ENCODE assay signal across 12 mouse cellular contexts in the genomic region with DNA sequence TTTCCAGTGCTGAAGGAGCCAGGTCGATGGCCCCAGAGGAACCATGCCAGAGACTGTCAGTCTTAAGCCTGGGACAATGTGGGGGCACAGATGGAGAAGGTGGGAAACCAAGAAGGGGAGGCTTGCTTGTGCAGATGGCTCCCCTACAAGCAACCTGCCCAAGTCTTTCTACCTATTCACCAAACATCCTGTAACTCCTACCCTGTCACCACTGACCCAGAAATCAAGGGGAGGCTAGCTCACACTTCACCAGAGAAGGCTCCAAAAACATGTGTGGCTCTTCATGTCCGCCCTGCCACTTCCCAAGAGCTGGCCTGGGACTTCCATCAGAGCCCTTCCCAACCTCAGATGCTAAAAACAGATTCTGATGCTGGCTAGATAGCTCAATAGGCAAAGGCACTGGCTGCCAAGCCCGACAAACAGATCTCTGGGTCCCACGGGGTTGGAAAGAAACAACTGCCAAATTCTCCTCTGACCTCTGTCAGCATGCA. TPM values are rescaled to one million over a fixed set of nuclear protein-coding genes. Genes with fewer than 3 reads are reported as not detected.
DNase-seq lines count a peak whose midpoint lies in the region; ATAC-seq and TF ChIP-seq lines count a peak whose summit lies in the region.
"Had no signal": no experiment of that assay in that cellular context is flagged by ENCODE, and none has a peak within 500 bp of the region (broad histone marks: within the 10 kb centered on the region; RNA-seq: fewer than 3 reads in every experiment).

No protein-coding gene starts in this region.

- no peak for DNase-seq in heart, adult 8-10 months (ENCODE audit: low spot score)
- DNase-seq in NIH3T3 (ENCODE audit: low read depth): peak; percentile 39
- peak; percentile 68 for DNase-seq in brain, embryonic 14.5 days (ENCODE audit: low read depth)
- peak; percentile 61 to 64 for DNase-seq in cerebellum, postnatal 36 days
- no peak for DNase-seq in layer of hippocampus, postnatal 25 days (ENCODE audit: extremely low spot score in 1 of 2, low spot score in 1 of 2)

- no peaks in the 10 kb centered on the region for H3K27me3 ChIP-seq in heart, embryonic 15.5 days
- H3K27me3 ChIP-seq: intestine, embryonic 15.5 days; megakaryocyte, embryonic 14.5 days had no signal

- H3K9ac ChIP-seq in heart, embryonic 15.5 days: no peak overlapping the region
- H3K9ac ChIP-seq: intestine, embryonic 15.5 days had no signal

- no peak overlapping the region for H3K4me3 ChIP-seq in heart, embryonic 15.5 days
- H3K4me3 ChIP-seq: erythroblast, embryonic 14.5 days; intestine, embryonic 15.5 days; megakaryocyte, embryonic 14.5 days; myocyte had no signal

- ATAC-seq in heart, embryonic 15.5 days (replicated peaks; ENCODE audit: insufficient number of reproducible peaks, insufficient read depth, low FRiP score, low read depth): no peak
- no peak for ATAC-seq in erythroblast, adult 5-6 weeks (replicated peaks; ENCODE audit: low FRiP score, poor library complexity, severe bottlenecking)
- ATAC-seq: intestine, embryonic 15.5 days had no signal

- 0 out of 2 replicates have a peak overlapping the region, but pooled peaks have one; percentile 10 for H3K27ac ChIP-seq in heart, embryonic 15.5 days
- H3K27ac ChIP-seq: intestine, embryonic 15.5 days; stomach, postnatal 0 days had no signal

- no peak for TF ChIP-seq CTCF in brain, embryonic 14.5 days (IDR thresholded peaks at IDR 0.05; ENCODE audit: borderline replicate concordance, extremely low read depth, insufficient read depth, insufficient read length)

- peaks cover 38% of the 10 kb centered on the region for H3K4me1 ChIP-seq in heart, embryonic 15.5 days (replicated peaks)

- H3K4me2 ChIP-seq in heart, embryonic 15.5 days: no peak overlapping the region
- H3K4me2 ChIP-seq: intestine, embryonic 15.5 days had no signal

- H3K9me3 ChIP-seq in heart, embryonic 15.5 days (replicated peaks): no peaks in the 10 kb centered on the region
- H3K9me3 ChIP-seq: intestine, embryonic 15.5 days; megakaryocyte, embryonic 14.5 days had no signal

- H3K36me3 ChIP-seq in heart, embryonic 15.5 days: no peaks in the 10 kb centered on the region
- H3K36me3 ChIP-seq: intestine, embryonic 15.5 days had no signal

- 59% methylated on average over 4 of the region's 4 CpGs for WGBS in heart, embryonic 15.5 days

- TF ChIP-seq POLR2A in brain, embryonic 14.5 days (IDR thresholded peaks at IDR 0.05; ENCODE audit: borderline replicate concordance, extremely low read depth, insufficient read depth, insufficient read length, poor library complexity, severe bottlenecking): no peak

RNA-seq across cellular contexts. Expression of a gene that starts 48.8 kb away (rescaled TPM):
- polyA plus RNA-seq in heart, embryonic 15.5 days (2015; fragmentation: Nextera tagmentation; extraction: Ambion mirVana): 5.7 and 6.8 TPM in 2 replicates
- total RNA-seq in heart, adult 8-10 months (2022): 10 to 100 TPM; 67.9 to 93.5 (median 80.4) TPM
- 9.5 and 14.6 TPM in 2 replicates for polyA plus RNA-seq in brain, embryonic 14.5 days (2012; rRNA removed)
- 10 to 100 TPM; 39.5 to 46.7 TPM for total RNA-seq in layer of hippocampus, postnatal 25 days (2021)
- 160 and 187 TPM in 2 replicates for total RNA-seq in erythroblast, adult 5-6 weeks (2015; ENCODE audit: low replicate concordance)
- 378 and 459 TPM in 2 replicates for total RNA-seq in erythroblast, adult 5-6 weeks (2017; ENCODE audit: low replicate concordance)

Comparison
In these comparisons a context has a peak if more than half of its experiments do, and no peak if none do; other contexts are left out.
1. DNase-seq: peak in NIH3T3 (single experiment), brain, embryonic 14.5 days (single experiment) and cerebellum, postnatal 36 days (2 of 2); none in heart, adult 8-10 months (single experiment) and layer of hippocampus, postnatal 25 days (0 of 2).